Mouse (Mus musculus): ENCODE measurements around the gene Ttc8.
A peak's percentile ranks its signal among the peaks of the same experiment; 100 is the strongest.

Ttc8 gene

DNA sequence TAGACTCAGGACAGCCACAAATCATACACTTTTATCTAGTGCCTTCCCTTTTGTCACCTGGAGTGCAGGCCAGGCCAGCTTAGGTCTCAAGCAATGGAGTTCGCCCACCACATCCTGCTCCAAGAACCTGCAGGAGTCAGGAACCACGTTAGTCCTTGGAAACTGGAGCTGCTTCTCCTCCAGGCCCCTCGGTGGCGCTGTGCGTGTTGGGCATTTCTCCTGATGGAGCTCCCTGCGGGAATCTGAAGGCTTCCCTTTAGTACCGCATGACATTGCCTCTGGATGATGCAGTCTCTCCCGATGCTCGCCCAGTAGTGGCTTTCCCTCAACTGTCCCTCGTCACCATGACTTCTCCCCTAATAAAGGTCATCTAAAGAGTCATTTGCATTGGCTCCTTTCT lies 53.1 kb downstream of the Ttc8 start:
- DNase-seq (ENCODE audit: low read depth, low spot score) = no peak

DNA sequence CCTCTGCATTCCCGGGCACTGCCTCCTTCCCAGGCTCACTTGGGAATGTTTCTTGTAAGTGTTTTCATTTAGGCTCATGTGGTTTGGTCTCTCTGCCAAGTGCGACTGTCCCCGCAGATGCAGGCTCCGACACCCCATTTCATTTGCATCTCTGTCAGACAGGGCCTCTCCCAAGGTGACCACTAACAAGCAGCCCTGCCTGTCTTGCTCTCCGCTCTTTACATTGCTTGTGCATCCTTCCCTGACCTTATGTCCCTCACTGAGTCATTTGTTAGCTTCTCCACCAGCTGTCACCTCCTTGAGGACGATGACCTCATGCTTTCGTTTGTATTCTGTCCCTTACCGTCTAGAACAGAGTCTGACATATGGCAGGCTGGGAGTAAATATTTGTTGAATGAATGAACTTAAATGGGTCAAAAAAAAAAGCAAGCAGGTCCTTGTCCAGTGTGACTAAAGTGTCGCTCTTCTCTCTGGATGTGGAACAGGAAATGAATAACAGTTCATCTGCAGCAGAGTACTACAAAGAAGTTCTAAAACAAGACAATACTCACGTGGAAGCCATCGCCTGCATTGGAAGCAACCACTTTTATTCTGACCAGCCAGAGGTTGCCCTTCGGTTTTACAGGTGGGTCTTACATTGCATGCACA lies 53.9 kb downstream of the Ttc8 start:
- no peak for DNase-seq (ENCODE audit: low read depth, low spot score)

DNA sequence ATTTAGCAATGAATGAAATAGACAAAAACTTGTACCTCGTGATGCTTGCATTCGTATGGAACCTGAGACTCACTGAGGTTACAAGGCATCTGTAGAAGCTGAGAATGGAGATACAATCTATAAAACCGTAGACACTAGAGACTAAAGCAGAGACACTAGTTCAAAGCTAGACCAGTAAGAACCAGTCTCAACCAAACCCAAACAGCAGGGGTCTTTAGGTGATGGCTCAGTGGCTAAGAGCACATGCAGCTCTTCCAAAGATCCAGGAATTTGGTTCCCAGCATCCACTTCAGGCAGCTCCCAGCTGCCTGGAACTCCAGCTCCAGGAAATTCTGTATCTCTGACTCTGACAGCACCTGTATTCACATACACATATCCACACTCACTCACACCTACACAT lies 60.7 kb downstream of the Ttc8 start:
- DNase-seq (ENCODE audit: low read depth, low spot score) = no peak

DNA sequence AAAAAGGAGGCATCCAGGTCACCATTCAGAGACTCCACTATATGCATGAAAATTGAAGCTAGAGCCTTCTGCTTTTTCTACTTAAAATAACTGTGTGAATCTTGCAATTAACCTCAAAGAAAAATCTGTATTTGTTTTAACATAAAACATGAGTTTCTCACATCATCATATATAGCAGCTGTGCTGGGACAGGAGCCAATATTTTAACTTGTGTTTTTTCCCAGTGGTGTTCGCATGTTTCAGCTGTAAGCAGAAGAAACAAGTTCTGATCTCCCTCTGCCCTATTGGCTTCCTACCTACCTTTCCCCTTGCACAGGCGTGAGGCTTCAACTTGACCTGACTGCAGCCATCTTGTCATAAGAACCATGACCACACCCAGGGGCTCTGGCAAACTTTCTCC lies 64.4 kb downstream of the Ttc8 start:
- no peak for DNase-seq (ENCODE audit: low read depth, low spot score)

DNA sequence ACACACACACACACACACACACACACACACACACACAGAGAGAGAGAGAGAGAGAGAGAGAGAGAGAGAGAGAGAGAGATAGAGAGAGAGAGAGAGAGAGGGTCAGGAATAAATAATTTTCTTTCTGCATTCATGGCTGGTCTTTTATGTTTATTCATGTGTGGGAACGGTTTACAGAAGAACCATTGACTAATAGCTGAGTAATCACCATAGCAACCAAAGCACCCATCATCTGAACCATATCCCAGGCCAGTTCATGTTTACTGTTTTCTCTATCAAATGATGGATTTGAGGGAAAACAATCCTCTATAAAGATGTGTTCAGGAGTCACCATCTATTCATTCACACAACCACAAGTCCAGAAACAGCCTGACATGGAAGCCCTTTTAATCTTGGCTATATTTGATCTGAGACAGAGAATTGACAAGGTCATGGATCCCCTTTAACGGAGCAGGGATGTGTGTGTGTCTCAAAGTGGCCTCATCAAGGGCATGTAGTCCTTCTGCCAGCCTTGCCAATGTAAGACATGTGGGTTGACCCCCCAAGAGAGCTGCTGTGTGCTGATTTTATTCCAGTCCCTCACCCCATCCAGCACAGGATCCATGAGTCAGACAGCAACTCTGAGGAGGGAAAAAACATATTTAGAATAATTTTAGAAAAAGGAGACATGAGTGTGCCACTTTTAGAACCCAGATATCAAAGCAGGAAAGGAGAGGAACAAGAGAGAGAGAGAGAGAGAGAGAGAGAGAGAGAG lies 70.9 kb downstream of the Ttc8 start:
- no peak for DNase-seq (ENCODE audit: low read depth, low spot score)

DNA sequence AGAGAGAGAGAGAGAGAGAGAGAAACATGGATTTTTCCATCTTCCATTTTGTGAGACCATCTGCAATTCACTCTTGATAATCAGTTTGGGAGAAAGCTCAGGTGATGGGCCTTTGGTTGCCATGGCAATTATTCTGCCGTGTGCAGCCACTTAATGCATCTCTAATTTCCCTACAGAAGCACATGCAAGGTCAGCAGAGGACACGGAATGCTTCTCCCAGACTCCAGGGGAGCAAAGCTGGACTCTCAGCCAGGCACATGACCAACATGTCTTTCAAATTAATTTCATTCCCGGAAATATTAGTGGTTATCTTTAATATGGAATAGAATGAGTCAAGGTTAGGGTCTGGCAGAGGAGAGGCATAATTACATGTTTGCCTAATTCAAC lies 71.4 kb downstream of the Ttc8 start:
- DNase-seq (ENCODE audit: low read depth, low spot score) = no peak

DNA sequence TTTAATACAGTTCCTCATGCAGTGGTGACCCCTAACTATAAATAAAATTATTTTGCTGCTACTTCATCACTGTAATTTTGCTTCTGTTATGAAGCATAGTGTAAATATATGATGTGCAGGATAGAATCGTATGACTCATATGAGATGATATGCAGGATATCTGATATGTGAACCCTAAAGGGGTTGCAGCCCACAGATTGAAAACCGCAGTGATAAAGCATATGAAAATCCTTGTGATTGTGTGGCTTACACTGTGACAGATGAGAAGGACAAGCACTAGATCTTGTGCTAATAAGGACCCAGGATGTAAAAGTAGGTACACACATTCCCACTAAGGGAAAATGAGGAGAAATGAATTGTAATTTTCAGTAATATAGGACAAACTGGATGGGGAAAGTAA lies 73.4 kb downstream of the Ttc8 start:
- no peak for DNase-seq (ENCODE audit: low read depth, low spot score)

DNA sequence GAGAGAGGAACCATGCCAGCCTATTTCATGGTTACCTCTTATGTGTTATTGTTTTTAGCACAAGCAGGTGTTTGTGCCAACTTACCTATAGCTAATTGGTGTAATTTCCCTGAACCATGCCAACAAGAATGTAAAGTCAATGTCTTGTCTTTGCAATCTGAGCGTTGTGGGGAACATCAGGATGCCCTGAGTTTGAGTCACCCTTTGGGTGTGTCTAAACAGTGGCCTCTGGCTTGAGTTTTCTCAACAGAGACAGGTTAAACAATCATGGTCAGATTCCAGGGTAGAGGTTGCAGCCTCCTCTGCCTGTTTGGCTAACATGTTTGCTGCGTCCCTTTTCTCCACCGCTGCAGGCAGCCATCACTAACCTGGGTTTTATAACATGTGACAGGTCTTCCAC lies 74.0 kb downstream of the Ttc8 start:
- no peak for DNase-seq (ENCODE audit: low read depth, low spot score)

DNA sequence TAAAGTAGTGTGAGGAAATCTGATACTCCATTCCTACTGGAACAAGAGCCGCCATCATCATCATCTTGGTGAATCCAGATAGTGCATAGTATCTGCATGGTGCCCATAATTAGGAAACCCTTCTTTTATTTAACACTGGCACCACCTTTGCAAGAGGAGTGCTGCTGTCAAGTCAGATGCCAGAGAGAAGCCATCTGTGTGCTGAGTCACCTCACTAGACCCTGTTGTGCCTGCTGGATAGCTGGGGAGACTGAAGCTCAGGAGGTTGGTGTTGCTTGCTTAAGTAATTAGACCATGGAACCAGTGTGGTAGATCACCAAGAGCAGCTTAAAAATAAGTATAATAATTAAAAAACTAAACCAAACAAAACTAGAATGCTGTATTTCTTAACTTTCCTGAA lies 75.5 kb downstream of the Ttc8 start:
- no peak for DNase-seq (ENCODE audit: low read depth, low spot score)

DNA sequence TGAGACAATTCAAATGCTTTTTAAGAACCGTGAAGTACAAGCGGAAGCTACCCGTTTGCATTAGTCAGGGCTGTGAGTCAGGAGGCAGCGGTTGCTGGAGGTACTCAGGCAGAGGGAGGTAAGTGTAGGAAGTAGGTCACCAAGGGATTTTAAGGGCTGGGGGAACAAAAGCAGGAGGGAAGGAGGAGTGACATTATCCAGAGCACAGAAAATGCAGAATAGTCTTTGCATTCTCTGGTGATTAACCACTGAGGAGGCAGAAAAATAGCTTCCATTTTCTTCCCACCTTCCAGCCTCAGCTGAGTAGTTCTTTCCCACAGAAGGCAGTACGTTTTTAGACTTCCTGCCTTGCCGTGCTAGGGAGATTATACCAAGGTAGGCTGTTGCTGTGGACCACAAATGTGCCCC lies 76.2 kb downstream of the Ttc8 start:
- DNase-seq (ENCODE audit: low read depth, low spot score) = no peak

DNA sequence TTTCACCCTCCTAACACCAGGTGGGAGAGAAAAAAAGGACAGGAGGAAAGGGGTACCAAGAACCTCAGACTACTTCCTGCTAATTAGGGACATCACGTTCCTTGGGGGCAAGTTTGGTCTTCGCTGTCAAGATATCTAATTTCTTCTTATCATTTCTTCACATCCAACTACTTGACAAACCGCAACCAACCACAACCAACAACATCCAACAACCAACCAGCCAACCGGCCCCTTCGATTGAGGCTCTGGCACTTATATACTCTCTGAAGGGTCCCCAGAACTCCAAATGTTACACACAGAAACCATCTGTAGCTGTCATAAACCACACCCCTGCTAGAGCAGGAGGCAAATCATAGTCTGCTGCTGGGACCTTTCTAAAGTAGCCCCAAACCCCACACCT lies 76.7 kb downstream of the Ttc8 start:
- no peak for DNase-seq (ENCODE audit: low read depth, low spot score)

DNA sequence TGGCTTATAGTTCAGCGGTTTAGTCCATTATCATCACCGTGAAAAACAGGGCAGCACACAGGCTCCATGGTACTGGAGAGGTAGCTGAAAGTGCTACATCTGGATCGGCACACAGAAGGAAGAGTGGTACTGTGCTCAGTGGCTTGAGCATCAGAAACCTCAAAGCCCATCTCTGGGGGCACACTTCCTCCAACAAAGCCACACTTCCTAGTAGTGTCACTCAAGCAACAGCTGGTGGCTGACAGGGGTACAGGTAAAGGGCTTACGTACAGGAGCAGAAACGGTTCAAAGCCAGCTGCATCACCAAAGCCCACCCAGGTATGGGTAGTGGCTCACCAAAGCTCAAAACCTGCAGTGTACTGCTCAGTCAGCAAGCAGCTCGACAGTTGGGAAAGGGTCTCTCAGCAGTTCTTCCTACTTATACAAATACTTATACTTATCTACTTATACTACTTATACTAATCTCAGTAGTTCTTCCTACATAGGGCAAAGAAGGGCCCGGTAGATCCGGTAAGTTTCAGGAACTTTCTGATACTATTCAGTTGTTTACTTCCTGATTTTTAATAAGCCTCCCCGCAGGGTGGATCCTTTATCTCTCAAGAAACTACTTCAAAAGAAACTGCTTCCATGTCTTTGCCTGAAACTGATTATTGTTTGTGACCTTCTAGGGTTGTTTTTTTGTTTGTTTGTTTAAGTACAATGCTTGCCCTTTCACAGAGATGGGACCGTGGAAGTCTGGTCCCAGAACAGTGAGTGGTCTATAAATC lies 78.5 kb downstream of the Ttc8 start:
- DNase-seq (ENCODE audit: low read depth, low spot score) = no peak

DNA sequence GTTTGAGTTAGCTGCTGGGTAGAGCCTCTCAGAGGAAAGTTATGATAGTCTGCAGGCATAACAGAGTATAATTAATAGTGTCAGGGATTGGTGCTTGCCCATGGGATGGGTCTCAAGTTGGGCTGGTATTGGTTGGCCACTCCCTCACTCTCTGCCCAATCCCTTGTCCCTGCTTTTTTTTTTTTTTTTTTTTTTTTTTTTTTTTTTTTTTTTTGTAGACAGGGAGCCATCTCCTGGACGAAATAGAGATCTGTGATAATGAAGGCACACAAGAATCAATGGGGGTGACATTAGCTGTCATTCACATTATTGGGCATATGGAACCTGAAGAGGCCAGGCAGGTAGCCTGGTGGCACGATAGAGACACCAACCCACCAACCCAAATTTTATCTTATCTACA lies 79.9 kb downstream of the Ttc8 start:
- no peak for DNase-seq (ENCODE audit: low read depth, low spot score)

DNA sequence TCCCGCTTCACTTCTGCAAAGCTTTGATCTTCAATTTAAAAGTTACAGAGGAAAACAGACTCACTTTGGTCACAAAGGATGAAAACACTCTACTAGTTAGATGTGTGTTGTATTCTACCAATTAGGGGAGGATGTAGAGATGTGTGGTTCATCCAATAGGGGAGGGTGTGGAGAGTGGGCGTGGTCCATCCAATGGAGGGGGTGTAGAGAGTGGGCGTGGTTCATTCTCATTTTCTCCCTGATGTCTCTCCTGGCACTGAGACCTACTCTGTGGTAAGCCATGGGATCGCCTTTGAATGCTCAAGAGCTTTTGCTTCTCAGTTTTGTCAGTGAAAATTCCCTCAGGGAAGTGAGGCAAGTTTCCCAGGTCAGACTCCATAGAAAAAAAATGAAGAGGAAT lies 82.7 kb downstream of the Ttc8 start:
- DNase-seq (ENCODE audit: low read depth, low spot score) = no peak

DNA sequence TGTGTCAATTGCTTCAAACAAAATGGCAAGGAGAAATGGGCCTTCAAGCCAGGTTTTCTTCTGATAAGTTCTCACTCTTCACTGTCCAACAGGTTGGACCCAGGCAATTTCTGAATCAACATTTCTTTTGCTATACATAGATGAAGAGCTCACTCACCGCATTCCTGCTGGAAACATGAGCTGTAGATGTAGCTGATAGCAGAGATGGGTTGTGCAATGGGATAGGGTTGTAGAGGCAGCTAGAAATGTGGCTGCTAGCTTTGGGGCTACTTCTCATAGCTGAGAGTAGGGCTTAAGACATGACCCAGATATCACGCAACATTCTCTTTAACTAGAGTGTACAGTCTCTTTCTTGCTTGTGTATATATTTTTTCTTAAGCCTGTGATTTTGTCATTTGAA lies 84.4 kb downstream of the Ttc8 start:
- no peak for DNase-seq (ENCODE audit: low read depth, low spot score)

DNA sequence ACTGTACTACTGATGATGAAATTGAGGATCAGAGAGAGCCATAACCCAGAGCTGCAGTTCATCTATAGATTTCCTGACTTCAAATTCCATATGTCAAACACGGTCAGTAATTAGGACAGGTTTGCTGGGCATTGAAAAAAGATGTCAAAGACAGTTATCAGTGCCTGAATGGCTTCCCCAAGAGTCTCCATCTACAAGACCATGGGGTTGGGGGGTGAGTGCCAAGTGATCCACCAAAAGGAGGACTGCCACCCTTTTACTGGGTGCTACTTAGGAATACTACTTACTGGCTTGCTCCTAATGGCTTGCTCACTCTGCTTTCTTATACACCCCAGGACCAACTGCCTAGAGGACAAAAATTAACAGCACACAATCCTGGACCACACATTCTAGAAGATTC lies 88.4 kb downstream of the Ttc8 start:
- no peak for DNase-seq (ENCODE audit: low read depth, low spot score)

DNA sequence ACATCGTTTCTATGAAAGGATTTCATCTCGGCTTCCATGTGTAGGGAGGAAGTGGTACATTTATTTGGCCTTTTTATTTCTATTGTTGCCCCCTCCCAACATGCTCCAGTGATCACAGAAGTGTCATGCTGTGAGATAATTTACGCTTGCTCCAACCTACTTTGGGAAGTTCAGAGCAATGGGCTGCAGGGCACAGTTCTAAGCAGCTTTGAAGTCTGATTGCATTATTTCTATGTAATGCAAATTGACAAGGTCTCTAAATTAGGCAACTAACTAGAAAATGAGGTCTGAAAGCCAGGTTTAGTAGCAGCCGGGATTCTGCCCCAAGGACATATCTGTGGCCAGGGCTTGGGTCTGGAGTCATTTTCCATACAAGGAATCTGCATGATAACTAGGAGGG lies 89.1 kb downstream of the Ttc8 start:
- no peak for DNase-seq (ENCODE audit: low read depth, low spot score)

DNA sequence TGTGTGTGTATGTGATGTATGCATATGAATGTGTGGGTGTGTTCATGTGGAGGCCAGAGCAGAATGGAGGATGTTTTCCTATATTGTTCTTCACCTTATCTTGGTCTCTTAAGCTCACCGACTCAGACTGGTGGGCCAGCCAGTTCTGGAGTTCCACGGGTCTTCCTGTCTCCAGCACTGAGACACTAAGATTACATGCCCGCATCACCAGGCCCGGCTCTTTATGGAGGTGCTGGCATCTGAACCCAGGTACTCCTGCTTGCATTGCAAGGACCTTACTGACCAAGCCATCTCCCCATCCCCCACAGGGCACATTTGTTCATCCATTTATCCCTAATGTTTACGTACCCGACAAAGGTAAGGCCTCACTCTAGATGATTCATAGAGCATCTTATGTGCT lies 89.7 kb downstream of the Ttc8 start:
- no peak for DNase-seq (ENCODE audit: low read depth, low spot score)

DNA sequence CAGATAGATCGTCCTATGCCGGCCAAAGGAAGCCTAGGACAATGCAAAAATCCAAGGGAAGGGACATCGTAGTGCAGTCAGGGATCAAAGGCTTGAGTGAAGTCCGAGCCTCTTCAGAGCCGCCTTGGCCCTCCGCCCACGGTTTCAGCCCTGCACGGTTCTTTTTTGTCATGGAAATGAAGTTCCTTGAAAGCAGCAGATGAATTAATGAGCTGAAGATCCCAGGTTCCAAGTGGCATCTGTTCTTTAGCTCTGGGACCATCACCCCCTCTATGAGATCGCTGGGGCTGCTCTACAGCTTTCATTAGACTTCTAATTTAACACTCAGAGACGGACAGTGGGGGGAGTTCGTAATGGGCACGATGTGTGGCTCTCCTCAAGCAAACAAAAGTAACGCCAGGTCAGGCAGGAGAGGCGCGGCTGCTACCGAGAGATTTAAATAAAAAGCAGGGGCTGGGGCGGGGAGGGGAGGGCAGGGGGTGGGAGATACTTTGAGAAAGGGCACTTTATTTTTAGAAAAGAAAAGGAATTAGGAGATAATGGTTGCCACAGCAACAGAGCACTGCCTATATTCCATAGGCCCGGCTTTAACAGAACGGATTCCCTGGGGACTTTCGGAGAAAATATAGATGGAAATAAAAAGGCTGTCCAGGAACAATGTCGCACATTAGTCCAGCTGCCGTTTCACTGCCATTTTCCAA lies 90.9 kb downstream of the Ttc8 start:
- peak; percentile 46 for DNase-seq (ENCODE audit: low read depth, low spot score)

DNA sequence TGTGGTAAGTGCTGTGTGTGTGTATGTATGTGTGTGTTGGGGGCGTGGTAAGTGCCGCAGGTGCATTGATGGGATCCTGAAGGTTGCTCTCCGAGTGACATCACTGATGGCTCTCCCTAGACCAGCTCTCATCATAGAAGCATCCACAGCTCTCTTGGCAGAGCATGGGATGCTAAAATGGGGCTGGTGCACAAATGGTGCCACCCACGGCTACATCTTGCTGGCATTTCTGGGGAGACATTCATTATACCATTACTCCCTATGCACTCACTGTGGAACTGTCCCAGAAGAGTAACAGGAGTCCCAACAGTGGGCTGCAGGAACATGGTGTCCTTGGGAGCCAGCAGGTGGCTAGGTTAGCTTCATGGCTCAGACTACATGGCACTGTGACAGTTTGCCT lies 95.5 kb downstream of the Ttc8 start:
- DNase-seq (ENCODE audit: low read depth, low spot score) = no peak

DNA sequence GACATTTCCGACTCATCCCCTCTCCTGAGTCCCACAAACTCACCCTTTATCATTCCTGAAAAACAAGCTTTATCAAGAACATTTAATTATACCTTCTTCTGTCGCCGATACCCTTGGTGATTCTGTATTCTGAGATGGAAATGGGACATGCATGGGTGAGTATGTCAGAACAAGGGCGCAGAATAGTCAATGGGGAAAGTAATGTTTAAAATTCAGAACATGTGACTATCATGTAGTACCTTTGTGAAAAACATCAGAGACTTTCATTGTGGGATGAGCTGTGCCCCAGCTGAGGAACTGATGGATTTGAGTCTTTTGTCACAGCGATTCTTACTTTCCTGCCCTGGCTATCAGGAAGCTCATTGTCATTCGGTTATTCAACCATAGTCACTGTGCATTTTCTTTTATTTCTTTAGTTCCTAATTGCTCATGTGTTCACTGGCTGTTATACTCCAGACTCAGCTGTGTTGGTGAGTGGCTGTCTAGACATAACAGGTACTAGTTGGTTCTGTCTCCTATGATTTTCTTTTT lies 104.1 kb downstream of the Ttc8 start:
- no peak for DNase-seq (ENCODE audit: low read depth, low spot score)

DNA sequence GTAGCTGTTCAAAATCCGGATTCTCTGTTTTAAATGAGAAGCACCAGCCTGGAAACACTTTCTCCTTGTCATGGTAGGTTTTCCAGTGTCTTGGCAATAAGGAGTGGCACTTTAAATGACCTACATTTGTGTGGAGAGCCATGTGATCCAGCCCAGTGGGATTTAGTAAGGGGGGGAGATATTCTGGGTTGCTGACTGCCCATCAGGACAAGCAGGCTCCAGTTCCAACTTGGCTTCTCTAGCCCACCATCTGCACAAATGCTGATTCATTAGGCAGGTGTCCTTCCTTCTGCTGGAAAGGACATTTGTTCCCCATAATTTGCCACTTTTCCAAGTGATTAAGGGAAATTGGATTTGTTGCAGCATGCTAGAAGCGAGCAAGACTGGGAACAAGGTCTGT lies 105.9 kb downstream of the Ttc8 start:
- DNase-seq (ENCODE audit: low read depth, low spot score) = no peak
